Mouse (Mus musculus) liver, embryonic 16.5 days (tissue): ENCODE measurements around the gene Cyp2d22. TPM values are rescaled to one million over a fixed set of nuclear protein-coding genes. Genes with fewer than 3 reads are reported as not detected.

ENCODE experiments used
- microRNA-seq: library from miRNA; unstranded; fragments of <30 nt; microRNA quantifications from one replicate; pipeline ENCODE4, GENCODE M21; 2016
- polyA plus RNA-seq: library from polyadenylated mRNA; unstranded; fragments of >200 nt; fragmentation: Nextera tagmentation; extraction: Ambion mirVana; gene quantifications from 2 replicates; pipeline ENCODE4 v1.2.1, GENCODE M21; 2015

Cyp2d22 gene
- polyA plus RNA-seq, 1 experiment from 2014 or later: 20.6 TPM

Small RNA genes lying within 50 kb of the gene (microRNA-seq; reads per million reads assigned to microRNA genes)
- gene Gm25990 (not detected), gene Gm27331 (not detected), gene Mir7684 (not detected)

Other genes with a start within 250 kb of the Cyp2d22 start
- gene Srebf2, start 233.1 kb downstream of the Cyp2d22 start, polyA plus RNA-seq: 51.9 and 53.2 TPM in 2 replicates
- 0.11 TPM in 2 replicates for gene Shisa8, start 167.4 kb downstream of the Cyp2d22 start, polyA plus RNA-seq
- gene Tnfrsf13c, start 155.9 kb downstream of the Cyp2d22 start, polyA plus RNA-seq: 0.40 and 0.93 TPM in 2 replicates
- gene Cenpm, start 135.5 kb downstream of the Cyp2d22 start, polyA plus RNA-seq: 27.1 and 31.0 TPM in 2 replicates
- not detected in 2 replicates for gene 1500009C09Rik, start 127.9 kb downstream of the Cyp2d22 start, polyA plus RNA-seq
- 0.32 TPM in 1 of 2 replicates, not detected in the other for gene Sept3, start 105.4 kb downstream of the Cyp2d22 start, polyA plus RNA-seq
- 0.08 TPM in 1 of 2 replicates, not detected in the other for gene Wbp2nl, start 81.3 kb downstream of the Cyp2d22 start, polyA plus RNA-seq
- 48.2 and 51.1 TPM in 2 replicates for gene Naga, start 41.3 kb downstream of the Cyp2d22 start, polyA plus RNA-seq
- gene Pheta2, start 41.3 kb downstream of the Cyp2d22 start, polyA plus RNA-seq: 38.9 and 43.4 TPM in 2 replicates
- gene Smdt1, start 41.3 kb downstream of the Cyp2d22 start, polyA plus RNA-seq: 170 and 175 TPM in 2 replicates
- 348 and 350 TPM in 2 replicates for gene Ndufa6, start 25.9 kb downstream of the Cyp2d22 start, polyA plus RNA-seq
- gene Cyp2d11, start 13.8 kb upstream of the Cyp2d22 start, polyA plus RNA-seq: not detected in 2 replicates
- gene Cyp2d10, start 26.9 kb upstream of the Cyp2d22 start, polyA plus RNA-seq: 72.1 and 86.0 TPM in 2 replicates
- 3.0 and 4.2 TPM in 2 replicates for gene Cyp2d9, start 53.2 kb upstream of the Cyp2d22 start, polyA plus RNA-seq
- gene Cyp2d12, start 174.8 kb upstream of the Cyp2d22 start, polyA plus RNA-seq: not detected in 2 replicates
- gene Cyp2d34, start 240.7 kb upstream of the Cyp2d22 start, polyA plus RNA-seq: not detected in 2 replicates